Mouse (Mus musculus): ENCODE results near the gene Afg3l1. TPM values are rescaled to one million over a fixed set of nuclear protein-coding genes. Genes with fewer than 3 reads are reported as not detected.
A peak's percentile ranks its signal among the peaks of the same experiment; 100 is the strongest.
"Not testable (repeated sequence)": the region's sequence is repeated elsewhere in the genome, so short reads cannot be mapped to it uniquely, and the experiment has no call there.

Afg3l1 gene
- polyA plus RNA-seq (2015; fragmentation: Nextera tagmentation; extraction: Ambion mirVana): 50.5 and 55.8 TPM in 2 replicates

DNA sequence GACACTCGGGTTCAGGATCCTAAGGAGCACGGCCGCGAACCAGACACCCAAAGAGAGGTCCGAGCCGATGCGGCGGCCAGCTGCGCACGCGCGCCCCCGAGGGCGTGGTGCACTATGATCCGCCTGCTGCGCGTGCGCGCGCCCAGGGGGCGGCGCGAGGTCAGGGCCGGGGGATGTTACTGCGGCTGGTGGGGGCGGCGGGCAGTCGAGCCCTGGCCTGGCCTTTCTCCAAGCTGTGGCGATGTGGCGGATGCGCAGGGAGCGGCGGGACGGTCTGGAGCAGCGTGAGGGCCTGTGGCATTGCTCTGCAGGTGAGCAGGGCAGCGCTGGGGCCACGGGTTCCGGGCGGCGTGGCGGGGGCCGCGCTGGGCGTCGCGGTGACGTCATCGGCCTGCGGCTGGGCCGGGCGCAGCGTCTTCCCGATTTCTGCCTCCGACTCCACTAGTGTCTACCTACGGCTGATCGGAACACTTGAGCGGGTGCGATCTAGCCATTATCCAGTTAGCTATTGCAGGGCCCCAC is at the start of gene Afg3l1:
TSS of gene Afg3l1 (plus strand) at position 167 of the 522 bp plus-strand sequence.
- Histone ChIP-seq H3K4me2 (replicated peaks) (peak within 1 kb of the TSS; percentile 74), H3K4me3 (replicated peaks) (peak within 1 kb of the TSS; percentile 93), H3K4me1 (peaks cover 19% of the 10 kb centered on the region), H3K27me3 (no peaks in the 10 kb centered on the region), H3K9ac (peak within 1 kb of the TSS; percentile 60), H3K27ac (replicated peaks) (peak within 1 kb of the TSS; percentile 94), H3K9me3 (replicated peaks) (no peaks in the 10 kb centered on the region), H3K36me3 (peaks cover 21% of the 10 kb centered on the region)
- ATAC-seq (ENCODE audit: insufficient number of reproducible peaks, low FRiP score, low TSS enrichment, low read depth): peak; percentile 94
- WGBS: 0% methylated on average over 58 of the region's 58 CpGs

DNA sequence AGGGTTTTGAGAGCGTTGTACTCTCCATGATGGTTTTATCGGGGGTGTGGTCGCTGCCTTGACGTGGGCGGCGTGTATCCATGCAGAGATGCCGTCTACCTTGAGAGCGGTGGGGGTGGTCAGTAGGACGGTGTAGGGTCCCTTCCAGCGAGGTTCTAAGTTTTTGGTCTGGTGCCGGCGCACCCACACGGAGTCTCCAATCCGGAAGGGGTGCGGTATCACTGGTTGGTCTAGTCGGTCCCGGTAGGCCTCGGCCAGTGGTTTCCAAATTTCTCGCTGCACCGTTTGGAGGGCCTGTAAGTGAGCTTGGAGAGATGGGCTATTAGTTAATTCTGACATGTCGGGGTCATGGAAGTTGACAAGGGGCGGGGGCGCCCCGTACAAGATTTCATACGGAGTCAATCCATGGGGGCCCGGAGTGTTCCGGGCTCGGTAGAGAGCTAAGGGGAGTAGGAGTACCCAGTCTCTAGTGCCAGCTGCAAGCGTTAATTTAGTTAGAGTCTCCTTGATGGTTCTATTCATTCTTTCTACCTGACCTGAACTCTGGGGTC is 49.3 kb upstream of the Afg3l1 start:
- Histone ChIP-seq H3K27ac (replicated peaks) (no peak overlapping the region), H3K27me3 (no peaks in the 10 kb centered on the region), H3K36me3 (no peaks in the 10 kb centered on the region), H3K4me3 (replicated peaks) (no peak overlapping the region), H3K4me1 (no peaks in the 10 kb centered on the region), H3K9me3 (replicated peaks) (peaks cover 34% of the 10 kb centered on the region), H3K9ac (no peak overlapping the region), H3K4me2 (replicated peaks) (no peak overlapping the region)
- WGBS: 96% methylated on average over 29 of the region's 29 CpGs
- no peak for ATAC-seq (ENCODE audit: insufficient number of reproducible peaks, low FRiP score, low TSS enrichment, low read depth)

DNA sequence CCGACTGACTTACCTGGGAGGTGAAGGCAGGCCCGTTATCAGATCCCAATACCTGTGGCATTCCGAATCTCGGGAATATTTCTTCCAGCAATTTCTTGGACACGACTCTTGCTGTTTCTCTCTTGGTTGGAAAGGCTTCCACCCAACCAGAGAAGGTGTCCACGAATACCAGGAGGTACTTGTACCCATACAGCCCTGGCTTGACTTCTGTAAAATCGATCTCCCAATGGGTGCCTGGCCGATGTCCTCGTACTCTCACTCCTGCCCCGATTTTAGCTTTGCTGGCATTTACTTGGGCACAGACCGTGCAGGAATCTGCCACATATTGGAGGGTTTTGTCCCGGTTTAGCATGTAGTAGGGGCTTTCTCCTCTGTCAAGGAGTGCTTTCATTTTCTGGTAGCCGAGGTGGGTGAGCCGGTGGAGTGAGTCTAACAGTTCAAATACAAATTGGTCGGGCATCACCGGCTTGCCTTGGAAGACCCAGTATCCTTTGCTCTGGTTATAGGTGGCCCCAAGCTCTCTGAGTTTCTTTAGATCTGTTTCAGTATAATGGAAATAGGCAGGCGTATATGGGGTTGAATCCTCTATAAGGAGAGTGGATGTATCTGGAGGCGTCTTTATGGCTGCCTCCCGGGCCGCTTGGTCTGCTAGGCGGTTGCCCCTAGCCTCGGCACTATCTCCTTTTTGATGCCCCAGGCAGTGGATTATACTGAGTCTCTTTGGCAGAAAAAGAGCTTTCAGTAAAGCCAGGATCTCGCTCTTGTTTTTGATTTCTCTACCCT is 48.6 kb upstream of the Afg3l1 start:
- peaks cover 34% of the 10 kb centered on the region for H3K9me3 ChIP-seq (replicated peaks)
- H3K4me1 ChIP-seq: no peaks in the 10 kb centered on the region

DNA sequence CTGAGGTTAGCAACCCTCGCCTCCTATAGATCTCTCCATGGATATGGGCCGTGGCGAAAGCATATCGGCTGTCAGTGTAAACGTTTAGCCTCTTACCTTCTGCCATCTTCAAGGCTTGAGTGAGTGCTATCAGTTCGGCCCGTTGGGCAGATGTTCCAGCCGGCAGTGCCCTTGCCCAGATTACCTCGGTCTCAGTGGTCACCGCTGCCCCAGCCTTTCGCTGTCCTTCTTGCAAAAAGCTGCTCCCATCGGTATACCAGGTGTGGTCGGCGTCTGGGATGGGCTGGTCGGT is 48.0 kb upstream of the Afg3l1 start:
- not testable (repeated sequence) for H3K4me3 ChIP-seq (replicated peaks); ATAC-seq (ENCODE audit: insufficient number of reproducible peaks, low FRiP score, low TSS enrichment, low read depth); H3K4me2 ChIP-seq (replicated peaks); H3K27me3 ChIP-seq; H3K27ac ChIP-seq (replicated peaks); H3K9ac ChIP-seq; H3K4me1 ChIP-seq; H3K36me3 ChIP-seq
- peaks cover 34% of the 10 kb centered on the region for H3K9me3 ChIP-seq (replicated peaks)
- 96% methylated on average over 15 of the region's 15 CpGs for WGBS

More for the DNA sequence above, 48.6 kb upstream of the Afg3l1 start:
- H3K27ac ChIP-seq (replicated peaks): no peak overlapping the region
- H3K4me2 ChIP-seq (replicated peaks): no peak overlapping the region
- no peak overlapping the region for H3K9ac ChIP-seq
- H3K27me3 ChIP-seq: no peaks in the 10 kb centered on the region
- H3K4me3 ChIP-seq (replicated peaks): no peak overlapping the region
- no peaks in the 10 kb centered on the region for H3K36me3 ChIP-seq
- WGBS: 96% methylated on average over 23 of the region's 23 CpGs
- ATAC-seq (ENCODE audit: insufficient number of reproducible peaks, low FRiP score, low TSS enrichment, low read depth): no peak

DNA sequence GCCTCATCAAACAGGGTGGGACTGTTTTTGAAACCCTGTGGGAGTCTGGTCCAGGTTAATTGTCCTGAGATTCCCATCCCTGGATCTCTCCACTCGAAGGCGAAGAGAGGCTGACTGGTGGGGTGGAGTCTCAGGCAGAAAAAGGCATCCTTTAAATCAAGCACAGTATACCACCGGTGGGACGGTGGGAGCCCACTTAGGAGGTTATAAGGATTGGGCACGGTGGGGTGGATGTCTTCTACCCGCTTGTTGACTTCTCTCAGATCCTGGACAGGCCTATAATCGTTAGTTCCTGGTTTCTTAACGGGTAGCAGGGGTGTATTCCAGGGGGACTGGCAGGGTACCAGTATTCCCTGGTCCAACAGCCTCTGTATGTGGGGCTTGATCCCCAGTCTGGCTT is 46.8 kb upstream of the Afg3l1 start:
- H3K27me3 ChIP-seq; H3K4me3 ChIP-seq (replicated peaks); H3K4me1 ChIP-seq; H3K9ac ChIP-seq; H3K27ac ChIP-seq (replicated peaks); H3K36me3 ChIP-seq; H3K4me2 ChIP-seq (replicated peaks); ATAC-seq (ENCODE audit: insufficient number of reproducible peaks, low FRiP score, low TSS enrichment, low read depth): not testable (repeated sequence)
- WGBS: 87% methylated on average over 8 of the region's 8 CpGs
- H3K9me3 ChIP-seq (replicated peaks): peaks cover 34% of the 10 kb centered on the region

DNA sequence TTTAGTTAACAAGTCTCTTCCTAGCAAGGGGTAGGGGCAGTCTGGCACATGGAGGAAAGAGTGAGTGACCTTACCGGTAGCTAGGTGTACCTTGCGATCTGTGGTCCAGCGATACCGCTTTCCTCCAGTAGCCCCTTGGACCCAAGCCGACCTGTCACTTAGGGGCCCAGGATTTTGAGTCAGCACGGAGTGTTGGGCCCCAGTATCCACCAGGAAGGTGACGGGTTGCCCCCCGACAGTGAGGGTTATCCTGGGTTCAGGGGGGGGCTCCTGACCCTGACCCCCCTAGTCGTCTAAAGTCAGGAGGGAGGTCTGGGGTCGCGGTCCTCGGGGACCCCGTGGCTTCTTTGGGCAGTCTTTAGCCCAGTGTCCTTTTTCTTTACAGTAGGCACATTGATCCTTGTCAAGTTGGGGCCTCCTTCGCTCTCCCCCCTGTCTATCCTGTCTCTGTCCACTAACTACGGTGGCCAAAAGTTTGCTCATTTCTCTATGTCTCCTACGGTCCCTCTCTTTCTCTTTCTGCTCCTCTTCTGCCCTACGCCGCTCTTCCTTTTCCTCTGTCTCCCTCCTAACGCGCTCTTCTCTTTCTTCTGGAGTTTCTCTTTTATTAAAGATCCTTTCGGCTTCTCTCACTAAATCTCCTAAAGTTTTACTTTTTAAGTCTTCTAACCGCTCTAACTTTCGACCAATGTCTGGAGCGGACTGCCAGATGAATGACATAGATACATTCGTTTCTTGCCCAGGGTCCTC is 45.9 kb upstream of the Afg3l1 start:
- H3K4me3 ChIP-seq (replicated peaks): no peak overlapping the region
- H3K27ac ChIP-seq (replicated peaks): no peak overlapping the region
- H3K36me3 ChIP-seq: no peaks in the 10 kb centered on the region
- no peaks in the 10 kb centered on the region for H3K27me3 ChIP-seq
- H3K9me3 ChIP-seq (replicated peaks): peaks cover 34% of the 10 kb centered on the region
- H3K4me1 ChIP-seq: no peaks in the 10 kb centered on the region
- WGBS: 97% methylated on average over 25 of the region's 25 CpGs
- no peak overlapping the region for H3K4me2 ChIP-seq (replicated peaks)
- ATAC-seq (ENCODE audit: insufficient number of reproducible peaks, low FRiP score, low TSS enrichment, low read depth): no peak
- no peak overlapping the region for H3K9ac ChIP-seq

DNA sequence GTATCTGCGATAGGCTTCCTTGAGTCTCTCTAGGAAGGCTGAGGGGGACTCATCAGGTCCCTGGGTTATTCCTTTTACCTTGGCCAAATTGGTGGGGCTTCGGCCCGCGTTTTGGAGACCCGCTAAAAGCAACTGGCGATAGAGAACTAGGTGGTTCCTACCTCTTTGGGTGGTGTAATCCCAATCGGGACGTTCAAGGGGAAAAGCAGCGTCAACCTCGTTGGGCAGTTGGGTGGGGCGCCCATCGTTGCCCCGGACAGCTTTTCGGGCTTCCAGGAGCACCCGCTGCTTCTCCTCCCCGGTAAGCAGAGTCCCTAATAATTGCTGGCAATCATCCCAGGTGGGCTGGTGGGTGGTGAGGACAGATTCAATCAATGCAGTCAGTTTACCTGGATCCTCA is 45.3 kb upstream of the Afg3l1 start:
- Histone ChIP-seq H3K36me3 (no peaks in the 10 kb centered on the region), H3K27ac (replicated peaks) (no peak overlapping the region), H3K4me1 (no peaks in the 10 kb centered on the region), H3K27me3 (no peaks in the 10 kb centered on the region), H3K9me3 (replicated peaks) (peaks cover 29% of the 10 kb centered on the region), H3K4me2 (replicated peaks) (no peak overlapping the region), H3K4me3 (replicated peaks) (no peak overlapping the region), H3K9ac (no peak overlapping the region)
- ATAC-seq (ENCODE audit: insufficient number of reproducible peaks, low FRiP score, low TSS enrichment, low read depth): no peak
- WGBS: 95% methylated on average over 16 of the region's 16 CpGs

DNA sequence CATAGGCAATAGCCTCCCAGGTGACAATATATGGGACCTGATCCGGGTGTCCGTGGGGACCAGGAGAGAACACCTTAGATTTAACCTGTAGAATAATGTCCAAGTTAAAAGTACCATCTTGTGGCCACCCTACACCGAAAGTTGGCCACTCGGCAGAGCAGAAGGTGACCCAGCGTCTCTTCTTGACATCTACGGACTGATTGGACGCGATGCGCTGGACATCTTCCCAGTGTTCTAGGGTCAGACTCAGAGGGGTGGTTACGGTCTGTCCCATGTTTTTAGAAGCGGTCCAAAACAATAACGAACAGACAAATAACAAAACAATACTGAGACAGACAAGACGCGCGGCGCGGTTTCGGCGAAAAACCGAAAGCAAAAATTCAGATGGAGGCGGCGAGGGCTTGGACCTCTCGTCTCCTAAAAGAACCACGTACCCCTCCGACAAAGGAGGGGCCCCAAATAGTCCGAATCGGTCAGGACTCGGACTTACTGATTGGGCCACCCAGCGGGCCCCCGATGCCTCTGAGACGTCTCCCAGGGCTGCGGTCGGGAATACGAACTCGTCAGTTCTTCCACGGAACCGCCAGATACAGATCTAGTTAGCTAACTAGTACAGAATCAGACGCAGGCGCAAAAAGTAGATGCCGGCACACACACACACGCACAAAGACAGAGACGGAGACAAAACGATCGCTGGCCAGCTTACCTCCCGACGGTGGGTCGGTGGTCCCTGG is 44.3 kb upstream of the Afg3l1 start:
- peaks cover 19% of the 10 kb centered on the region; the same call in 1 of the 2 replicates for H3K9me3 ChIP-seq (replicated peaks)
- not testable (repeated sequence) for H3K27me3 ChIP-seq; H3K4me3 ChIP-seq (replicated peaks); H3K27ac ChIP-seq (replicated peaks); H3K9ac ChIP-seq; H3K36me3 ChIP-seq; ATAC-seq (ENCODE audit: insufficient number of reproducible peaks, low FRiP score, low TSS enrichment, low read depth); H3K4me2 ChIP-seq (replicated peaks); H3K4me1 ChIP-seq
- 96% methylated on average over 47 of the region's 47 CpGs for WGBS

DNA sequence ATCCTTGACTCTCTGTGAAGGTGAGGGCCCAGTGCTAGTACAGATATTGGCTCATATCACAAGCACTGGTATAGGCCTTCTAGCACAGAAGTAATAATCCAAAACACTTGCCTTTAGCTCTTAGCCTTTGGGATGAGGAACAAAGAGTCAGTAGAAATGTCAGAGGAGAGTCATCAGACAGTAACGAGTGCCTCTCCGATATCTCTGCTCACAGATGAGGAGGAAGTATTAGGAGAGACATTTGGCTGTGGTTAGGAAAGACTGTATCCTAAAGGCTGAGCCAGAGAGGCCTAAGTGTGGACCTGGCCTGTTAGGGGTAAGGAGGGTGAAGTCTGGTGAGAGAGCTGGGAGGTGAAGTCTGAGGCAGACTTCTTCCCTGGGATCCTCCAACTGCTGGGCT is 35.9 kb upstream of the Afg3l1 start:
- H3K4me1 ChIP-seq: peaks cover 11% of the 10 kb centered on the region
- WGBS: 79% methylated on average over 2 of the region's 2 CpGs
- H3K36me3 ChIP-seq: 0 out of 2 replicates have a peak, but pooled peaks cover 6% of the 10 kb centered on the region
- no peak for ATAC-seq (ENCODE audit: insufficient number of reproducible peaks, low FRiP score, low TSS enrichment, low read depth)
- no peak overlapping the region for H3K4me3 ChIP-seq (replicated peaks)
- no peak overlapping the region for H3K27ac ChIP-seq (replicated peaks)
- no peak overlapping the region for H3K9ac ChIP-seq
- H3K27me3 ChIP-seq: no peaks in the 10 kb centered on the region
- H3K4me2 ChIP-seq (replicated peaks): no peak overlapping the region
- no peaks in the 10 kb centered on the region for H3K9me3 ChIP-seq (replicated peaks)

DNA sequence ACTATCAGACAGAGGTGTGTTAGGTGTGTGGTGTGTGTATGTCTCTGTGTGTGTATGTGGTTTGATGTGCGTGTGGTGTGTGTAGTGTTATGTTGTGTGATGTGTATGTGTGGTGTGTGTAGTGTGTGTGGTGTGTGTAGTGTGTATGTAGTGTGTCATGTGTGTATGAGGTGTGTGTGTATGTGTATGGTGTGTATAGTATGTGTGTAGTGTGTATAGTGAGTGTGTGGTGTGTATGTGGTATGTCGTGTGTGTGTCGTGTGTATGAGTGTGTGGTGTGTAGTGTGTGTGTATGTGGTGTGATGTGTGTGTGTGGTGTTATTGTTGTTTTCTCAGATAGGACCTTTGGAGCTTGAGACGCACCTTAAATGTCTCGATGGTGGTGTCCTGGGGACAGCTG is 35.4 kb upstream of the Afg3l1 start:
- no peaks in the 10 kb centered on the region for H3K27me3 ChIP-seq
- ATAC-seq (ENCODE audit: insufficient number of reproducible peaks, low FRiP score, low TSS enrichment, low read depth): no peak
- H3K27ac ChIP-seq (replicated peaks): no peak overlapping the region
- H3K4me1 ChIP-seq: peaks cover 11% of the 10 kb centered on the region
- 83% methylated on average over 5 of the region's 5 CpGs for WGBS
- peak overlapping the region; percentile 63; the same call in 1 of the 2 replicates for H3K4me2 ChIP-seq (replicated peaks)
- no peaks in the 10 kb centered on the region for H3K9me3 ChIP-seq (replicated peaks)
- 0 out of 2 replicates have a peak, but pooled peaks cover 6% of the 10 kb centered on the region for H3K36me3 ChIP-seq
- peak overlapping the region; percentile 72 for H3K4me3 ChIP-seq (replicated peaks)
- no peak overlapping the region for H3K9ac ChIP-seq
